Mouse (Mus musculus): ENCODE measurements around the gene Mgat5.

The Mgat5 gene

GRCm38 (mm10) chr1:127511362-127511761, 306.5 kb downstream of the Mgat5 start:
- DNase-seq = no peak

GRCm38 (mm10) chr1:127512709-127513108, 307.9 kb downstream of the Mgat5 start:
- no peak for DNase-seq

GRCm38 (mm10) chr1:127513140-127513539, 308.3 kb downstream of the Mgat5 start:
- DNase-seq = no peak

- DNase-seq = no peak
These were observed 308.8 kb downstream of the Mgat5 start for GRCm38 (mm10) chr1:127513664-127514063.

GRCm38 (mm10) chr1:127514479-127514878, 309.7 kb downstream of the Mgat5 start:
- no peak for DNase-seq

- no peak for DNase-seq
These were observed 310.1 kb downstream of the Mgat5 start for GRCm38 (mm10) chr1:127514888-127515287.

- no peak for DNase-seq
These were observed 318.5 kb downstream of the Mgat5 start for GRCm38 (mm10) chr1:127523364-127523763.

GRCm38 (mm10) chr1:127530849-127531580, 326.2 kb downstream of the Mgat5 start:
- DNase-seq = no peak

GRCm38 (mm10) chr1:127531723-127532122, 326.9 kb downstream of the Mgat5 start:
- no peak for DNase-seq

GRCm38 (mm10) chr1:127536448-127536847, 331.6 kb downstream of the Mgat5 start:
- DNase-seq = no peak

GRCm38 (mm10) chr1:127537204-127538038, 332.6 kb downstream of the Mgat5 start:
- DNase-seq = peak; percentile 13
